Mouse (Mus musculus) liver, postnatal 0 days (tissue): ENCODE data around the gene Rere.

Experiments
- CTCF ChIP-seq: sonication (generic); IDR thresholded peaks from 2 replicates; pipeline ENCODE4 v1.5.1; 2016; ENCODE audit warnings: antibody characterized with exemption, low read depth
- EP300 ChIP-seq: IDR thresholded peaks from 2 replicates; pipeline ENCODE4 v1.6.1; 2016; ENCODE audit warnings: antibody characterized with exemption, low read depth, mild to moderate bottlenecking

DNA sequence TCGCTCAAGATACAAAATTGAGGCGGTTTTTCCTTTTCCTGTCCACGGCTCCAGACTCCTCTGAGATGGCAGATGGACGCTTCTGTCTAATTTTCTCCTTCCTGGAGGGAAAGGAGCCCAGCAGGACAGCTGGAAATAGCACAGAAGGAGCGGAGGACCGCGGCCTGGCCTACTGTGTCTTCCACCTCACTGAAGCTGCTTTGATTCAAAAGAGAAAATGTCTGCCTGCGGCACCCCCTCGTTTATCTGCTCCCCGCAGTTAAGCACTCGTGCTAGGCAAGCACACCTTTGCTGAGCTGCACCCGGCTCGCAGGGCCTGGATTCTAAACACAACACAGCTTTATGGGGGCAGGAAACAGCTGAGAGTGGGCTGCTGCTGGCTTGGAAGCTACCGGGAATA is 23.1 kb upstream of the Rere start:
- TF ChIP-seq CTCF (no peak), EP300 (no peak)
